Mouse (Mus musculus) left cerebral cortex, adult 8-10 months (tissue): ENCODE measurements around the gene Josd1. TPM values are rescaled to one million over a fixed set of nuclear protein-coding genes. Genes with fewer than 3 reads are reported as not detected.
"Not testable (repeated sequence)": the region's sequence is repeated elsewhere in the genome, so short reads cannot be mapped to it uniquely, and the experiment has no call there.

ENCODE experiments used
- DNase-seq, 2 experiments: peaks; one replicate each; pipeline ENCODE4 v3.0.0; 2022; ENCODE audit warnings: low spot score in 2 of 2
- total RNA-seq, 4 experiments: library from RNA; stranded (reverse); gene quantifications; 2 replicates each; pipeline ENCODE4 v1.2.4; 2022

Josd1 gene
- total RNA-seq, 4 experiments from 2014 or later: 56.0 to 62.3 (median 60.6) TPM

GRCm38 (mm10) chr15:79692334-79692733 is 4.6 kb upstream of the Josd1 start:
- no peak for DNase-seq

DNA sequence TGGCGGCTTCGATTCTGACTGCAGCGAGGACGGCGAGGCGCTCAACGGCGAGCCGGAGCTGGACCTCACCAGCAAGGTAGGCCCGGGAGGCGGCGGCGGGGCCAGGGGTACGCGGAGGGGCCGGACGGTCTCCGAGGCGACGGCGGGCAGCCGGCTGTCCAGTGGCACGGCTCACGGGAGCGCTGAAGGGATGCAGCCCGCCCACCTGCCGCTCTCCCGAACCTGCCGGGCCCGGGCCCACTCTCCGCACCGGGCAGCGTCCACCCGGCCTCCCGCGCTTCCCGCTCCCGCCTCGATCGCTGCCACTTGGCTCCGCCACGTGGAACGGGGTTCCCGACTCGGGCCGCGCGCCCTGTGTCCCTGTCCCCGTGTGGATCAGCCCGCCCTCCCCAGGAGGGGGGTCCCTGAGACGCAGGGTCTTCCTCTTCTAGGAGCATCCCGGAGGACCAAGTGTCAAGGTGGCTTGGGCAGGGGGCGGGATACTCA is 3.3 kb upstream of the Josd1 start:
- peak in 1 of 2 experiments; percentile 60 for DNase-seq

GRCm38 (mm10) chr15:79690426-79691022 is 2.8 kb upstream of the Josd1 start, which contains the start of gene Gtpbp1:
TSS of gene Gtpbp1 (plus strand) at chr15:79690845.
- DNase-seq: peak; percentile 91 to 99

GRCm38 (mm10) chr15:79689662-79690425 is 2.1 kb upstream of the Josd1 start:
- DNase-seq: no peak

DNA sequence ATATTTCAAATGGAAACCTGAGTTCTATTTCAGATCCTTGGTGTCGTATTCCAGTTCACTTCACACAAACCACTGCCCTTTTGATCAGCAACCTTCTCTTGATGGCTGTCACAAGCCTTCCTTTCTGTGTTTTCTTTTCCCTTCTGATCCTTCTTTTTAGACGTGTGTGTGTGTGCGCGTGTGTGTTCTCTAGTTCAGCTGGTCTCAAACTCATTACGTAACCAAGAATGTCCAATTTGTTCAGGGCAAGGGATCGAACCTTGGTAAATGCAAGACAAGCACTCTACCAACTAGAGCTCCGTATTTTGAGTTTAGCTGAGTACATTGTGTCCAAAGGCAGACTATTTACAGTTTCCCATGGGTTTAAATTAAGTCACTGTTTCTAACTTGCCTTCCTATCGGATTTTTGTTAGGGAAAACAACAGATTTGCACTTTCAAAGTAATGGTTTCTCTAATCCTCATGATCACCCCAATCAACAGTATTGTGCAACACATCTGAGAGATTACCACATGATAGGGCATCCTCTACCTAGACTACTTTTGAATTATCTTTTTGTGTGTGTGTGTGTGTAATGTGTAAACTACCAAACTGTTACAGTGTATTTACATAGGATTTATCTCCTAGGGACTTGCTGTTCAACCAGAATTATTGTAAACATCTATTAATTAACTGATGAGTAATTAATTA is 693 bp upstream of the Josd1 start:
- no peak for DNase-seq

DNA sequence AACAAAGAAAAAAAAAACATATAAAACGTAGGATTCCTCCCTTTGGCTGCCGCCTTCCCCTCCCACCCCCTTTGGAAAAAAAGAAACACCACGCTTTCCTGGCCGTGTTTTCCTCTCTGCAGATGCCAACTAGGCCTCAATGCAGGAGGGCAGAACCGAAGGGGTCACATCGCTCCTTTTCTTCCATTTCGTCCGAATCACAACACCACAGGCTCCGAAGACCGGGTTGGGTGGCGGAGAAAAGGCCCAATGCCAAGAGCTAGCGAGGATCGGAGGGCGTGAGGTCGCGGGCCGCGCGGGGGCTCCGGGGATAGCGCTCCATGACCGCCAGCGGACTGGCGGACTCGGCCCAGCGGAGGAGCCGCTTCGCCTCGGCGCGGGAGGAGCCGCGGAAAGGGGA is 544 bp downstream of the Josd1 start:
- DNase-seq: peak; percentile 35 to 37

DNA sequence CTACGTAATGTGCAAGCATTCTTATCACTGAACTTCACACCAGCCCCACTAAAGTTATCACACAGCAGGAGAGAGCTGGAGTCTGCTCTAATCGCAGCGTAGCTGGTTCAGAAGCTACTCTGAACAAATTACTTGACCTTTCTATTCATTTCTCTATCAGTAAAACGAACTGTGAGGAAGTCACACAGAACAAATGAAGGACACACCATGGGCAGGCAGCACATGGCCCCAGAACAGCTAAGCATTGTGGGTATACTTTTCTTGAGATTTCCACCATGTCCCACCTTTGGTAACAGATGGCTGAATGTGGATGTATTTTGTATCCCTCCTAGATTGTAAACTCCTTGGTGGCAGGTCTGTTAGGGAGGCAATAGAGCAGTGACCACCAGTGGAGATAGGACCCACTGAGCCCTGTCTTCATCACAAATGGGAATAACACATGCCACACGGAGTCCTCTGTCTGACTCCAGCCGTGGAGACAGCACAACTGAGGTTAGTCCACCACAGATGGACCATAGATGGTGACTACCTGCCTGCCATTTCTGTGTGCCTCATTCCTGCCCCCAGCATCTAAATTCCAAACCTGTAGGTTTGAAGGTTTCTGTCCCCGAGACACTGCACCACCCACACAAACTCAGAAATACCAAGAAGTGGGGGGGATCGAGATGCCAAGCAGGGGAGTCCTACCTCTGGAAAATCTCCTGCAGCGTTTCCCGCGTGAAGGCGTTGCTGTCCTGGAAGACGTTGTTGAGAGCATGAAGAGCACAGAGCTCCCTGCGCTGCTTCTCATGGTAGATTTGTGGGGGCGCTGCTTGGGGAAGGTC is 1.5 kb downstream of the Josd1 start:
- DNase-seq: no peak

- no peak for DNase-seq
These were observed 2.5 kb downstream of the Josd1 start for GRCm38 (mm10) chr15:79685141-79685641.

DNA sequence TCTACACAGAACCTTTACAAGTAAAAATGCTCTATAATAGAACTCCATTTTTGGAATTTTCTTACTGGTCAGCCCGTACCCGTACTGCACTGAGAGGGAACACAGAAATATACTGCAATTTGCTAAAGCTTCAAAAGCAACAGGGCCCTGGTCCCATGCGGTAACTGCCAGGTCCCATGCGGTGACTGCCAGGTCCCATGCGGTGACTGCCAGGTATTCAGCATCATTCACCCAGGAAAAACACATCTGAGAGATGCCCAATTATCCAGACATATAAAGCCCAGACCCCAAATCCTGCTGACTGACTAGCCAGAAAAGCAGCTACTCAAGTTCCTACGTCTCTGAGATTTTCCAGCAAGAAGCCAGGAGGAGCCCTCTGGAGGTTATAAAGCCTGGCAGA is 3.1 kb downstream of the Josd1 start:
- DNase-seq: no peak

GRCm38 (mm10) chr15:79683707-79684465 is 3.8 kb downstream of the Josd1 start:
- DNase-seq: no peak

- no peak for DNase-seq
These were observed 4.6 kb downstream of the Josd1 start for GRCm38 (mm10) chr15:79683146-79683545.

- DNase-seq: no peak
These were observed 5.7 kb downstream of the Josd1 start for GRCm38 (mm10) chr15:79681973-79682372.

DNA sequence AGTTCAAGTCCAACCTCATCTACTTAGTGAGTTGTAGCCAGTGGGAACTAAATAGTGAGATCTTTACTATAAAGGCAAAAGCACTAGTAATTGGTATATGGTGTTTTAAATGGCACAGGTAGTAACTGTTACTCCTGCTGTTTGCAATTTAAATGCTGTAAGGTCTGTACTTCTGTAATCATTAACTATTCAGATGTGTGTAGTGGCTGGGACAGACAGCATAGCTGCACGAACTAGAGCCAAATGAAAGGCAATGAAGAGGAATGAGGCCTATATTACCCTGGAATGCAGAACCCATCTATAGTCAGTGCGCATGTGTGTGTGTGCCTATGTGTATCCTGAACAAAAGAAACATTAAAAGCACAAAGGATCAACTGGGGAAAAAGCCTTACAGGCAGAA is 9.8 kb downstream of the Josd1 start:
- DNase-seq: no peak

DNA sequence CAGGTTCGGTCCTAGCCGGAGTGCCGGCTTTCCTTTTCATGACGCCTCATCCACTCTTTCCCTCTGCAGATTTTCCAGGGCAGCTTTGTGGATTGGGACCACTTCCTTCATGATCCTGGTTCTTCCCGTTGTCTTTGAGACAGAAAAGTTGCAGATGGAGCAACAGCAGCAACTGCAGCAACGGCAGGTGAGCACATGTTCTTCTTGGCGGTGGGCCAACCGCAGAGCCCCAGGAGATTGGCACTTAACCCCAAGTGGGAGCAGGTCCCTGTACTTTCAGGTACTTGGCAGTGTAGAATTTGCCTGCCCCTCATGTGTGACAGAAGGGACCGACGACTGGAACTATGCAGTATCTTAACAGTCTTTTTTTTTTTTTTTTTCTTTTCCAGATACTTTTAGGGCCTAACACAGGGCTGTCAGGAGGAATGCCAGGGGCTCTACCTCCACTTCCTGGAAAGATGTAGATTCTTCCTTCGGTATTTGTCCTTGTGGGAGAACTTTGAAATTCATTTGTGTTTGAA is 15.8 kb downstream of the Josd1 start:
- not testable (repeated sequence) for DNase-seq

DNA sequence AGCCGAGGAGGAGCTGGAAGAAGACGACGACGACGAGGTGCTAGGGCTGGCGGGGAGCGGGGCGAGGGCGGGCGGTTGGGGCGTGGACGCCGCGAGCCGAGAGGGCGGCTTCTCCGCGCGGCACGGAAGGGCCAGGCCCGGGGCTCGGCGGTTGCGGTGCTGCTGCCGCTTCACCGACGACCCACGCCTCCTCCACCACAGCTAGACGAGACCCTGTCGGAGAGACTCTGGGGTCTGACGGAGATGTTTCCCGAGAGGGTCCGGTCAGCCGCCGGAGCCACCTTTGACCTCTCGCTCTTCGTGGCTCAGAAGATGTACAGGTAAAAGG is 16.8 kb downstream of the Josd1 start:
- DNase-seq: no peak

DNA sequence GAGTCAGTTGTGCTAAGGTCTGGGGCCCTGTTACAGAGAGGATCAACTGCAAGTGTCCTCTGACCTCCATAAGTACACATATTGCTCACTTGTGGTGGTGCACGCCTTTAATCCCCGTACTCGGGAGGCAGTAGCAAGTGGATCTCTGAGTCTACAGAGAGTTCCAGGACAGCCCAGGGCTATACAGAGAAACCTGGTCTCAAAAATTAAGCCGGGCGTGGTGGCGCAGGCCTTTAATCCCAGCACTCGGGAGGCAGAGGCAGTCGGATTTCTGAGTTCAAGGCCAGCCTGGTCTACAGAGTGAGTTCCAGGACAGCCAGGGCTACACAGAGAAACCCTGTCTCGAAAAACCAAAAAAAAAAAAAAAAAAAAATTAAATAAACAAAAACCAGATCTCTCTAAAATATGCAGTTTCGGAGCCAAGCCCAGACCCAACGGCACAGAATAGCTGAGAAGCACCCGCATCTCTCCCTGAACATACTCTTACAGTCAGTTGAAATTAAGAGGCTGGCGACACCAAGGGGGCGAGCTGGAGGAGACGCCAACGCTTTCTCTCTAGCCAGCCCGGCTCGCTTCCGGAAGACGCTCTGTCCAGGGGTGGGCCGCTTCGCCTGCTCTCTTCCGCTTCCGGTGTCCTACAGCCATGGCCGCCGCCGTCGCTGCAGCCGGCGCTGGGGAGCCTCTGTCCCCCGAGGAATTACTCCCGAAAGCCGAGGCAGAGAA is 17.3 kb downstream of the Josd1 start, which contains the start of gene Tomm22:
Gene Tomm22 (plus strand): TSS at position 613 of the 723 bp plus-strand sequence.
- peak in 1 of 2 experiments; percentile 85 for DNase-seq

- DNase-seq: no peak
These were observed 18.5 kb downstream of the Josd1 start for GRCm38 (mm10) chr15:79669195-79669594.

DNA sequence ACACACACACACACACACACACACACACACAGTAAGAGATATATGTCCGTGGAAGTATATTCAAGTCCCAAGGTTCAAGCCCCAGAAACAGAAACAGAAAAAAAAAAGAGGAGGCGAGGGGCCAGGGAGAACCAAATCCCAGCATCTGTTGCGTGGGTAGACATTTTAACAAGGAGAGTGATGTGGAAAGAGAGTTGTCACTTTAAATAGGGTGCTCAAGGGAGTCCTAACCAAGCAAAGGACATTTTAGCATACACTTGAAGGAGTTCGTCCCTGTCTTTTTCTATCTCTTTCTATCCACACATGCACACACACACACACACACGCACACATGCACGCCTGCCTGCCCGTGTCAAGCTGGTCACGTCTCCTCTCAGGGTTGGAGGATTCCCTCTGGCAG is 23.1 kb downstream of the Josd1 start:
- peak in 1 of 2 experiments; percentile 43 for DNase-seq

DNA sequence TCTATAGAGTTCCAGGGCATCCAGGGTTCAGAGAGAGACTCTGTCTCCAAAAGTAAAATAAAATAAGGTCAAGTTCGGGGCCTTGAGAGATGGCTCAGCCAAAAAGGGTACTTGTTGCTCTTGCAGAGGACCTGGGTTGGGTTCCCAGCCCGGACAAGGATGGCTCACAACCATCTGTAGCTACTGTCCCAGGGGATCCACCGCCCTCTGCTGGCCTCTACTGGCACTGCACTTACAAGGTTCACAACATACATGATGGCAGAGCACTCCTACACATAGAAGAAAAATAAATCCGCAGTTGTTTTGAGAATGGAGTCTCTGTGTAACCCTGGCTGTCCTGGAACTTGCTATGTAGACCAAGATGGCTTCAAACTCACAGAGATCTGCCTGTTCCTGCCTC is 25.9 kb downstream of the Josd1 start:
- DNase-seq: no peak
